Mouse (Mus musculus): ENCODE measurements at regions not wholly inside any gene's neighbourhood (a gene's known extent, or its start where the extent isn't known, plus 50 kb on each side); places are given as distances from the start of the nearest gene placed in this dataset.

- DNase-seq, result no peak
Observed at GRCm38 (mm10) chr7:83486156-83486750, 98.5 kb upstream of the Tmc3 start.

- peak; percentile 7 for DNase-seq
Observed at GRCm38 (mm10) chr7:83489790-83490189, 94.9 kb upstream of the Tmc3 start.

- DNase-seq, result no peak
Observed at GRCm38 (mm10) chr7:83504996-83505645, 79.6 kb upstream of the Tmc3 start.

DNA sequence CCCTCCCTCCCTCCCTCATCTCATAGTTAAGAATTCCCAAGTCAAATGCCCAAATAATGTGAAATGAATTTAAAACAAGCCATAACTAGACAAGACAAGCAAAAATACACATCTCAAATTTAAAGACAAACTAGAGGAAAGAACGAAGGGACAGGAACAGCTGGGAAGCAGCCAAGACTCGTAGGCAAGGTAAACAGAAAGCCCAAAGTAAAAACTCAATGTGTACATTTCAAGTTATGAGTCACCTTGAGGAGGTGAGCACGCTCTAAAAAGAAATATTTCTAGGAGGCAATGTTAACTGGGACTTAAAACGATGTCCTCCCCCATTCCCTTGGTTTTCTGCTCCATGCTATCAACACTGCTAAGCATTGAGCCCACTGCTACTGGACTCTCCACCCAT lies 68.4 kb upstream of the Tmc3 start:
- DNase-seq, result no peak

DNA sequence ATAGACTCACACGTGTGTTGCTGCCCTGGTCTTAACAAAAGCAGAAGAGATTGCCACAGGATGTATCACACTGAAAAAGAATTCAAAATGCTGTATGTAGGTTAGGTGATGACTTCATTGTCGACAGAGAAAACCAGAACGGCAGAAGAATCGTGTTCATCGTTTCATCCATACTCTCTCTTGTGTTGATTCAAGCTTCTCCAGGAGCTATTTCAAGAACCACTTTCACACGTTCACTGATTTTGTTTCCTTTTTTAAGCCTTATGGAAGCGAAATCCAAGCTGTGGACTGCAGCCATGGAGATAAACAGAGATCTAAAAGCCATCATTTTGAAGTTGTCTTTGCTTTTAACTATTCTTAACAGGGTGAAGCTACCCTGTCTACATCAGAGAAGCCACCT lies 63.2 kb upstream of the Tmc3 start:
- DNase-seq, result no peak

Data from thymus, postnatal 14 days (tissue).